Mouse (Mus musculus): Measurements from ENCODE around the gene Foxo3.

The Foxo3 gene

DNA sequence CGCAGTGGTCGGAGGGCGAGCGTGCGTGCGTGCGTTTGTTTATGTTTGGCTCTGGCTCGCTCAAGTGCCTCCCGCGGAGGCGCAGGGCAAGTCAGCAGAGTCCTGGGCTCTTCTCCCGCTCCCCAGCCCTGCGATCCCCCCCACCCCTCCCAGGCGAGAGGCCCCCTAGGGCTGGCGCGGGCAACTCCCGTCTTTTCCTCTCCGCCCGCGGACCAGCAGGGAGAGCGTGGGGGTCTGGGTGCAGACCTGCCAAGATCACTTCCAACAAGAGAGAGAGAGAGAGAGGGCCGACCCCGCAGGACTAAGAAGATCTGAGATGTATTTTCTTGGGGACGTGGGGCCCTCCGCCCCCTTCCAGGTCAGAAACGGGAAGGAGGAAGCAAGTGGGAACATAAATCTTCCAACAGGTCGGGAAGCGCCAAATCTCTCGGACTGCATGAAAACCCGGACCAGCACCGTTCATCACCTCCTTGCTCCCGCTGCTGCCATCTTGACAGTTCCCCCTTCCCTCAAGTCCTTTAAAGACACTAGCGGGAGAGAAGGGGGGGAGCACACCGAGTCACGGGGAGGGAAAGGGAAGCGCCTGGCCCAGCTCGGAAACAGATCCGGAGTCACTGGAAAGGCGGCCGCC is 569 bp downstream of the Foxo3 start:
- no peak for DNase-seq (ENCODE audit: low spot score in 2 of 2)

DNA sequence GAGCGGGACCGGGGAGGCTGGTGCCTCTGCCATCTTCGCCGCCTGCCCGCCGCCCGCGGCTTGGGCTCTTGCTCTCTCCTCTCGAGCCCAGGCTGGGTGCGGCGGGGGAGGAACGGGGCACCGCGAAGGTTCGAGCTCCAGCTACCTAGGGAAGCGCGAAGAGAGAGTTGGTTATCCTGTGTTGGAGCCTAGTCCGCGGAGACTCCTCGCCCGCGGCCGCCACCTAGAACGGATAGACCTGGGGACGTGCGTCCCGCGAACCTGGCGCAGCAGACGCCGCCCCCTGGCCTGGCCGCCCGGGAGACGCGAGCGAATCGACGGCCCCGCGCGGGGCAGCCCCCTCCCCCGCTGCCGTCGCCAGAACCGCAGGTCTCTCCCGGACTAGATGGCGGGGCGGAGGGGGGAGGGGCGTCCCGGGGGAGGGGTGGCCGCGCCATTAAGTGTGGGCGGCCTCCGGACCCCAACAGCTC is 1.1 kb downstream of the Foxo3 start:
- DNase-seq (ENCODE audit: low spot score in 2 of 2): peak; percentile 21 to 36

DNA sequence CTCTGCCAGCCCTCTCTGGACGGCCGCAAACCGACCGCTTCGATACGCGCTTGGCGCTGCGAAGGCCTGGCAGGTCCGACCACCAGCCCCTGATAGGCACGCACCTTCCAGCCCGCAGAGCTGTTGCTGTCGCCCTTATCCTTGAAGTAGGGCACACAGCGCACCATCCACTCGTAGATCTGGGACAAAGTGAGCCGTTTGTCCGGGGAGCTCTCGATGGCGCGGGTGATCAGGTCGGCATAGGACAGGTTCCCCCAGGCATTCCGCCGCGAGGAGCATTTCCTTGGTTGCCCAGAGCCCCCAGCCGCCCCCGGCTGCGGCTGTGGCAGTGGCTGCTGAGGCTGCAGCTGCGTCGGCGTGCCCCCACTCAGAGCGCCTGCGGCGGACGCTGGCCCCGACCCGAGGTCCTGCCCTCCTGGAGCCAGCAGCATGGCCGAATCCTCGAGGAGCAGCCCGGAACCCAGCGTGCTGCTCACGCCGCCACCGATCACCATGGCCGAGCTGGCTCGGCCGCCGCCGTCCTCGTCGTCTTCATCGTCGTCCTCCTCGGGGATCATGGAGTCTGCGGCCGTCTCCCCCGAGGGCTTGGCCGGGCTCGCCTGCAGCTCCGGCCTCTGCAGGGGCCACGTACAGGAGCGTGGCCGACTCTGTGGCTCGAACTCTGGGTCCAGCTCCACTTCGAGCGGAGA is 1.7 kb downstream of the Foxo3 start:
- no peak for DNase-seq (ENCODE audit: low spot score in 2 of 2)

DNA sequence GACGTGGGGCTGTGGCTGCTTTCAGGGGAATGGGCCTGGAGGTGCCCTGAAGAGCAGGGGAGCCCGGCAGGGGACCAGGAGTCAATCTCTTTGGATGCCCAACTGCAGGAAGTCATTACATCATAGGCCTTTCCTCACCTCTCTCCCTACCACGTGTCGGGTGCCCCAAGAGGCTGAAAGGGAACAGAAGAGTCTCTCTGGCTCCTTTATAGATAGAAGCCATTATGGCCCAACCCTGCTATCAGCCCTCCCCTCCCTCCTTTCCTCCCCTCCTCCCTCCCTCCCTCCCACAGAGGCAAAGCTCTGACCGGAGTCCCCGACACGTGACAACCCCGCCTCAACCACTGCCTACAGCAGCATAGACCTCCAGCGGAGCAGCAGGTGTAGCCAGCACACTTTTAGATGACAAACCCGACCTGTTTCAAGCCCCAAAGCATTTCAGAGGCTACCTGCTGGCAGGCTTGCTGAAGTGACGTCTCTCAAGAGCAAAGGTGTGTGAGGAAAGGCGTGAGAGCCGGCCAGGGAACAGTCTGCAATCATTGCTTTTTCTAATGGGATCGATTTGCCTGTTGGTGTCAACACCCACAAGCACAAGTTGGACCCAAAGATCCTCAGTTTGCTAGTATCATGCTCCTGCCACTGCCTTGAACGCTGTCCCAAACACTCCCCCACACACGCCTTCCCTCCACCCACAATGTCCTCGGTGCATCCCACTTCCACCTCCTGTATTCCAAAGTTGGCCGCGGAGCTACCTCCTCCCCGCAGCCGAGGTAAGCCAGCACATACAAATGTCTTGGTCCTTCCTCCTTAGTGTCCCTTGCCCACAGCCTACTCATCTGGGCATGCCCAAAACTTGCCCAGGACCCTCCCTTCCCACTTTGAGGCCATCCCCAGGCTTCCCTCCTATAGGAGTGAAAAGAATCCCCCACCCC is 2.5 kb downstream of the Foxo3 start:
- no peak for DNase-seq (ENCODE audit: low spot score in 2 of 2)

DNA sequence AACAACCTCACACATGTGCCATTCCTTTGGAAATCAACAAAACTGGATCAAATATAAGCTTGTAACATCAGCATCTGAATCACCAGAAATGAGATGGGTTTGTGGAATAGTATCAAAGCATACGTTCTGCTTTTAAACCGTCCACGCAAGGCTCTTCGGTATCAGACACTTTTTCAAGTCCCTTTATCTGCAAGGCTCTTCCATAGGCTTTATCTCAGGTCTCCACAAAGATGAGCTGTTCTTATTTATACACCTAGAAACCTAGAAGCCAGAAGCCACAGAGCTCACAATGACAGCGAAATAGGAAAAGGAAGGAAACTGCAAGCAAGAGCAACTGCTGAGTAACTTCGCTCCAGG is 3.2 kb downstream of the Foxo3 start:
- DNase-seq (ENCODE audit: low spot score in 2 of 2): no peak

DNA sequence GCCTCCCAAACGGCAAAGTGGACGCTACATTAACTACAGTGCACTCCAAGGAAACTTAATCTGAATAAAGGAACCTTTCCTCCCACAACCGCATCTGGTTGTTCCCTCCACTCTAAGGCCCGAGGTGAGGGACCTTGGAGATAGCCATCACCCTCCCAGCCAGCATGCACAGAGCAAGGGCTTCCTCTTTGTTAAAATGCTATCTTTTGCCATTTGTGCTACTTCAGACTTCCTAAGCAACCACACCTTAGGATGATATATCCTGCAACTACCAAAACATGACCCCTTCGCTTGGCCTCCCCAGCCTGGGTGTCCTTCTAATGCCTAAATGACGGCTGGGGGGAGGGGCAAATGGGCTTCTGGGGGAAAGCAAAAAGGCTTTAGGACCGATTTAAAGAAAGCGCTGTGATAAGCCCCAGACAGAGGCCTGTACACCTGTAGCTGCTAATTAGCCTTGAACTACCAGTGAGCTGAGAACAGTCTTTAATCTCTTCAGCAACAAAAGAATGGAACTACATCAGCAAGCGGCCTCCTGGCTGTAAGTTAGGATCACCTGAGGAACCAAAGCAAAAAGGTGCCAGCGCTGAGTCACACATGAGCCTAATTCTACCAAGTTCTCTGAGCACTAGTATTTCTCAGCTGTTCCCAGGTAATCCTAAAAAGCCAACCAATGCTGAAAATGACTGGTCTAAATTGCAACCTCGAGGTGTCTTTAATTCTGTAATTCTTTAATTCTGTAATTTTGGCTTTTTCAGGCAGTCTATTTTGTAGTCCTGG is 4.9 kb downstream of the Foxo3 start:
- no peak for DNase-seq (ENCODE audit: low spot score in 2 of 2)

DNA sequence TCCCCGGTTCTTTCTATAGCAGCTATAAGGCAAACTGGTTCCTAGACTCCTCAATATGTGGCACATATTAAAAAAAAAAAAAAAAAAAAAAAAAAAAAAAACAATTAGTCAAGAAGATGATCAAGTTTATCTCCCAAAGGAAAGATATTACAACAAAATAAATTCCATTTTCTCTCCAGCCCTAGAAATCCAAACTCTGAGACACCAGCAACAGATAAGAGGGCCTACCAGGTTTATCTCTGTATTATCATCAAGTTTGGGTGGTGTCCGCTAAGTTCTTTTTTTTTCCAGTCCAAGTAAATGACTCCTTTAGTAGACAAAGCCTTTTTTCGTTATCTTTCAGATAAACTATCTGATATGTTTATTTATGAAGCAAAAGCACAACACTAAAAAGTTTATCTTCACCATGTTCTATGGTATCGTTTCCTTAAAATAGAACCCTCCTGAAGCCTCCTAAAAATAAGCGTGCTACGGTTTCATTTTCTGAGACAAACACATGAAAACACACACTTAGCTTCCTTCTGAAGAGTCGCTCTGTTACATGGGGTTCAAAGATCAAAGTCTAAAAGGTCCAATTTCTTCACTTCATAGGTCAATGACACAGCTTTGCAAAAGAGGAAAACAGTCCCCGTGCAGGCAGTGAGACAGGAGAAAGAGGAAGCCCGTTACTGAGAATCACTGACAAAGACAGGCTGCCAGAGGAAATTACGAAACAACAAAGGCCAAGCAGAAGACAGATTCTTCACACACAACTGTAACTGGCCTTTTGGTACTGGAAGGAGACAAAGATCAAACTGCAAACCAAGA is 6.1 kb downstream of the Foxo3 start:
- DNase-seq (ENCODE audit: low spot score in 2 of 2): no peak

DNA sequence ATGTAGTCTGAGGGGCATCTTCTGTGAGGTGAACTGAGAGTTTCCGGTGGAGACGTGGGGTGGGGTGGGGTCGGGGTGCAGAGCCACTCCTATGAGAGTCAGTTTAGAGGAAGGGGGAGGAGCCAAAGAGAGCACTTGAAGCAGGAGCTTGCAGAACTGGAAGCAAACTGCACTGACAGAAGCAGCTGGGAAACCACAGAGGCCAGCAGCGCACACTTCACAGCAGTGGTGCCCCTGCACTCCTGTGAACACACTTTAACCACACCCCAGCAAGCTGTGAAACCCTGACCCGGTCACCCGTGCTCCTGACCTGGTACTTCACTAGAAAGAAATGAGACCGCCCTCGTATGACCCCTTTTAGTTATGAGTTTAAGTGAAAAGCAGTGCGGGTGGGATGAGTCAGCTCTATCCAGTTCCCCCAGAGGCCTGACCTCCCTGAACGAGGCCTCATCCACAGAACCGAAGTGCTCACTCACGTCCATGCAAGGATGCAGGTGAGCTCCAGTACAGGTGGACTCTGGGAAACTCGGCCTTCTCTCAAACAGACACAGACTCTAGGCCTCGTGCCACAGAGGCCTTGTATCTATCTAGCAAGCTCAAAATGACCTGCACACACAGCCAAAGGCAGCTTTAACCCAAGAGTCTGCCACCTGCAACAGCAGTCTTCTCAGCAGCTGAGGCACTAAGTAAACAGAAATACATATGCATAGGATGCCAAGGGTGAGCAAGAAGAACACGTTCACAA is 7.1 kb downstream of the Foxo3 start:
- DNase-seq (ENCODE audit: low spot score in 2 of 2): no peak

DNA sequence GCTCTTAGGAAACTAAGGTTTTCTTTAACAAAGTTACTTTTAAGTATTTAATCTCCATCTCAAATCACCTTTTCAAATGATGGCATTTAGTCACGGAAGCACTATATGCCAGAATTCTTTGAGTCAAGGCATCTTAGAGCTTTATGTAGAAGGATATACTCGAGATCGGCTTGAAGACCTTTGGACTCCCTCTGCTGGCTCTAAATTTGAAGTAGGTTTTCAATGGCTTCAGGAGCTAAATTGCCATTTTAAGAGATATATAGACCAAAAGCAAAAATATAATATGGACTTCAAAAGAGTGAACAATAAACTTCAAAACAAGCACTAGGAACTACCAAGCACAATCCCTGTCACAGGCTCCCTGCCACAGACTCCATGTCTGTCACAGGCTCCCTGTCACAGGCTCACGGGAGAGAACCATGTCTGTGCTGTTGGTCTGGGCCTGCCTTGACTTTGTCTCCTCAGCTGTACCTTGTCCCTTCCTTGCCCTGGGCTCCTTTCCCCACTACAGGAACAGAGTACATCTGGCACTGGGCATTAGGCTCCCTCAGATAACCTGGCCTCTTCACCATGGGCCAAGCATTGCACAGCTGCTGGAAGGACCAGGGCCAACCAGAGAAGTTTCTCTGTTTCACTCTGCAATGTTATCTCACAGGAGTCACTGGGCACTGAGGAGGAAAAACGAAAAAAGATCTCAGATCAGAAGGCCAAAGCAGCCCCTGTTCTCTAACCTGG is 8.6 kb downstream of the Foxo3 start:
- DNase-seq (ENCODE audit: low spot score in 2 of 2): no peak

DNA sequence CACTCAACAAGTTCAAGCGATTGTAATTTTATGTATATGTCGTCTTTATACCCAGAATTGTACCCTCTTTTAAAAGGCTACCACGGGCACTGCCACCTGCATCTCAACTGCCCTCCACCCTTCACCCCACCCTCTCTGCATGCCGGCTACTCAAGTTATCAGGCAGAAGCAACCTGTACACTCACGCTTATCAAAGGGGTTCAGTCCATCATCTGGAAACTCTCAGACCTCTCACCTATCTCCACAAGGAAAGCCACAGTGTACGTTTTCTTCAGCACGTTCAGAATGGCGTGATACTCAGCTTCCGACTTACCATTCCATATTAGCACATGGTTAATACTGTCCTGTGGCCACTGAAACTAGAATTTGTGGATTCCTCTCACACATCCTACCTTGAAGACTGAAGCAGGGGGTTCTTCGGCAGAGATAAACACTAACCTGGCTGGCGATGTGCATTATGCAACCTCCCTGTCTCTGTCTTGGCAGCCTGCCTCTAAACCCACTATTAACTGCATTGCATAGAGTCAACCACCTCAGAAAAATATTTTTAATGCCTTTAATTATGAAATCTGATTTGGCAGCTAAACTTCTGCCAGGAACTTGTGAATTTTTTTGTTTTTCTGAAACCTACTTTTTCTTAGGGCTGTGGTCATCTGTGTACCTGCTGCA is 11.4 kb downstream of the Foxo3 start:
- no peak for DNase-seq (ENCODE audit: low spot score in 2 of 2)

DNA sequence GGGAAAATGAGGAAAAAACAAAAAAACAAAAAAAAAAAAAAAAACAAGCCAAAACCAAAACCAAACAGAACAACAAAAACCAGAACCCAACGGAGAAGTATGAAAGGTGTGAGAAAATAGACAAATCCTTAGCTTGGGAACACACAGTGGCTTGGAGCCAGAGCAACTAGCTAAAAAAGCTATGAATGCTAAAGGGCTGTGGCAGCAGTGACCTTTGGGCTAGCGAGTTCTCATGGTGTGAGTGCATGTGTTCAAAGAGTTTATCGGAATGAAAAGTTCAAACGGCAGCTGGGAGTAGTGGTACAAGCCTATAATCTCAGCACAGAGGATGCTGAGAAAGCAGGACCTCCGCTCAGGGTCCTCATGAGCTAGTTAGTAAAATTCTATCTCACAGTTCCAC is 12.4 kb downstream of the Foxo3 start:
- DNase-seq (ENCODE audit: low spot score in 2 of 2): no peak

DNA sequence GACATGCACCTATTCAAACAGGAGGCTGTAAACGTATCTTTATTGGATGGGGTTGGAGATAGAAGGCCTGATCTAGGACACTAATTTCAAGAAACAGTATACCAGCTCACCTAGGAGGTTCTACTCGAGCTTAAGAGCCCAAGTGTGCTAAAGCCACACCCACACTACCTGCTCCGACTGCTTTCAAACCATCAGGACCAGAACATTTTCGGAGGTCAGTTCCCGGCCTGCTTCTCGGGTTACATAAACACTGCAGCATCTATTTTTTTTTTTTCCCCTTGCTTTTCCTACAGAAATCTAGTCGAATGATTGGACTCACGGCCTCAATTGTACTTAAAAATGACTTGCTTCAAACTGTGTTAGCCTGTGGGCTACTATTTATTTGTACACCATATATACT is 12.9 kb downstream of the Foxo3 start:
- DNase-seq (ENCODE audit: low spot score in 2 of 2): no peak

DNA sequence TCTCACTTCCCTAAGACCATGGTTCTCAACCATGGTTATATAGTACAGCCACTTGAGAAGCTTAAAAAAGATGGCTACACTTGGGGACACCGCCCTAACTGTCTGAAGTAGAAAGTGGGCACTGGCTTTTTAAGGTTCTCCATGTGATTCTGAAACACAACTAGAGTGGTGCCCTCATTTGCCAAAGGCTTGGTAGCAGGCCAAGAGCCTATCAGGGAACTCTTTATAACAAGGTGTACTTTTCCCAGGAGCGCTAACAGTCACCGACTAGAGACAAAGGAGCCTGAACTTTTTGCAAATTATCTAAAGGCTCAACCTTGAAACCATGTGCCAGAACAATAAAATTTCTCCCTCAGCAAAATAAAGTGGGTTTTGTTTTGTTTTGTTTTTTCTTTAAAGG is 14.5 kb downstream of the Foxo3 start:
- DNase-seq (ENCODE audit: low spot score in 2 of 2): no peak

DNA sequence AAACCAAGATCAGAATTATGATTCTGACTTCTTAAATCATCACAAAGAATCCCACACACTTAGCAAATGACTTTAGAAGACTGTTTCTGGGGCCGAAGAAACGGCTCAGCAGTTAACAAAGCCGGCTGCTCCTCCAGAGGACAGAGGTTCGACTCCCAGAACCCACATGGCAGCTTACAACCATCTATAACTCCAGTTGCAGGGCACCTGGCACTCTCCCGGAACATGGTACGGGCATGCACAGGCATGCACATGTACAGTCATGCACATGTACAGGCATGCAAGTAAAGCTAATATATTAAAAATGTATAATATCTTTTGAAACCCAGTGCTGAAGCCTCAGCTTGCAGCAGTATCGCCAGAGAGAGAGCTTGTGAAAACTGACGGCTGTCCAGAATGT is 15.5 kb downstream of the Foxo3 start:
- no peak for DNase-seq (ENCODE audit: low spot score in 2 of 2)

DNA sequence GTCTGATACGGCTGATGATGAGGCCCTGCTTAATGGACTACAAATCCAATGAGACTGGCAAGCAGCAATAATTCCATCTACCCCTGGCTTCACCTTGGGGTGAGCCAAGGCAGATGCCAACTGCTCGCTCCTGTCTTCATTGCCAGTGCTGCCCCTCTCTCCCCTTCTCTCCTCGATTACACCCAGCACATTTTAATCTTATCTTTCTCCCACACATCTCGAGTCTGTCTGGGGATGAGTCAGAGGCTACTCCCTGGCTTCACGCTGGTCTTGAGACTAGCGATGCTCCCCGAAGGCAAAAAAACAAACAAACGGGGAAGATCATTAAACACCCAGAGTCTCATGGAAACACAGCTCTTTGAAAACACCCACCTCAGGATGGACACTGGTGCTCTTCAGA is 16.0 kb downstream of the Foxo3 start:
- no peak for DNase-seq (ENCODE audit: low spot score in 2 of 2)

DNA sequence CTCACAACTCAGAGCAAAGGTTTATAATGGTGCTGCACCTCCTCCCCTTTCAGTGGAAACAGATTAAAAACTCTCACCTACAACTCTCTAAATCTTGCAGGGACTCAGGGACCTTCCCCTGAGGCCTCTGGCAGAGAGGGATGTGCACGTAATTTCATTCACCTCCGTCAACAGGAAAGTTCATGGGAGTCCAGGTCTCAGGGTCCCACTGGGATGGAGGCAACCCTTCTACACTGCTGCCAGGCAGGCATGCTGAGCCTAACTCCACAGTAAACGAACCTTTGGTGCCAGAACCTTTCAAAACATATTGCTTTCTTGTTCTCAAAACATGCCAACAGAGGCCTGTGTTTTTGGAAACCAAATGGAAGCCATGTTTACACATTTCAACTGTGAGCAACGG is 17.0 kb downstream of the Foxo3 start:
- no peak for DNase-seq (ENCODE audit: low spot score in 2 of 2)

DNA sequence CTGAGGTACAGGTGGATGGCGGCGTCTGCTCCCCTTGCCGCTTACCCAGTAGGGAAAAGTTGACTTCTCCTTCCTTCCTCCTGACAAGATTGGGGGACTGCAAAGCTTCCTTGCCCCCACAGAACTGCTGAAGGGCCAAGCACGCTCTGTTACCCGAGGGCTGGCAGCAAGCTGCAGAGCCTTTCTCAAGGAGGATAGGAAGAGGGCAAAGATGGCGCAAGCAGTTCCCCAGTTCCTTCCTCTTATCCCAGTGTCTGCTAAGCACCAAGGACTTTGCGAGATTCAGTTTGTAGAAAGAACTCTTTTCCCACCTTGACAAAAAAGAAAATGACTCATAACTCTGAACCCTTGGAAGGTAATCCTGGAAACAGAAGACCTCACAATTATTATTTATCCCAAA is 18.6 kb downstream of the Foxo3 start:
- DNase-seq (ENCODE audit: low spot score in 2 of 2): no peak

DNA sequence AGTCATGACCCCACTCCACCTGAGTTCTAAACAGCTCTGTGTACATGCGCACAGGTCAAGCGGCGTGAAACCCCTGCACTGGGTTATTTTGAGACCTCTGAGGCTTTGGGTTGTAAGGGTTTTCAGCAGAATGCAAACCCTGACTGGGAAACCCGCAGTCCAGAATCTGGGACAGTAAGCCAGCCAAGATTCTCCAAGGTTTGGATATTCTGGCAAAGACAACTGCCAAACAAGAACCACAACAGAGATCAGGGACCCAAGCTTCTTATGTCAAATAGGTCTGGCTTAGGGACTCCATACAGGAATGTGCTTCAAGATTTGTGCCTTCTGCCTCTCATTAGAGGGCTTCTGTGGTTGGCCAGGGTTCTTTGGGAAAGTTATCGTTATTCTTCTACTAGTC is 21.8 kb downstream of the Foxo3 start:
- DNase-seq (ENCODE audit: low spot score in 2 of 2): no peak

DNA sequence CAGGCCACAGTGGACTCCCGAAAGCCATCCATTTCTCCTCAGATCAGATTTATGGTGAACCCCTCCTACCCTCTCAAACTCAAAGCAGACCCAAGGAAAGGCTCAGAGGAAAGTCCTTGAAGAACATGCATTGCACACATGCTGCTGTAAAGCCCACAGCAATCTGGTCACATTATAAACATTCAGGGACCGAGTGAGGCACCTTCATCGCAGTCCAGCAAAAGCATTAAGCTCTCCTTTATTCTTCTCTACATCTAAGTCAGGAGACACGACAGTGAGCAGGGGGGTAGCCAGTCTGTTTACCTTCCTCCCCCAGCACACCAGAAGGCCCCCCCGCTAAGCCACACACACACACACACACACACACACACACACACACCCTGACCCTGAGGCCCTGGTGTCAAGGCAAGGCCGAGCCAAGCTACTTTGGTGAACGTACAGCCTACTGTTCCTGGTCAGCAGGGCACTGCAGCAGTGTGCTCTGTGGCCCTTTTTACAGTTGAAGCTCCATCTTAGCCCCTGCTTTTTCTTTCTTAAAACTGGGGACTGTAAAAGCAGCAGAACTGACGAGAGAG is 24.7 kb downstream of the Foxo3 start:
- no peak for DNase-seq (ENCODE audit: low spot score in 2 of 2)

Measured in frontal cortex, postnatal 25 days (tissue).